Mouse (Mus musculus) ovary, postnatal 36 days (tissue): ENCODE measurements at regions not wholly inside any gene's neighbourhood (a gene's known extent, or its start where the extent isn't known, plus 50 kb on each side); places are given as distances from the start of the nearest gene placed in this dataset.

ENCODE experiments used
- DNase-seq: peaks from one replicate; pipeline ENCODE4 v3.0.0; 2022; ENCODE audit warnings: low spot score, mixed read lengths

DNA sequence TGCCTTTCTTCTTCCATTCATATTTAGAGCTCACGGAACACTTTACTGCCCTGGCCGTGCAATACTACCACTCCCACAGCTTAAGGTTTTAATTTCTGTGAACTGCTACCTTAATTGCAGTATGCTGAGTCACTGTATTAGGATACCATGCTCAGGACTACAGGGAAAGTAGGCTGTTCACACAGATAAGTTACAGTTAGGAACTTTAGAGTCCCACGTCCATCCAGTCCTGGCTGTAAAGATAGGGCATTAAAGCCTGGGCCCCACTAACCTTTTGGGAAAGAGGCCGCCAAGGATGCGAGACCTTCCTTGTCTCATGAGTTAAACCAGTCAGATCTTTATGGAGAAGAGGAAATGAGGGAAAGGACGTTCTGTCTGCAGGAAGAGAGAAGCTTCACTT, 574.6 kb downstream of the Stpg2 start:
- no peak for DNase-seq

DNA sequence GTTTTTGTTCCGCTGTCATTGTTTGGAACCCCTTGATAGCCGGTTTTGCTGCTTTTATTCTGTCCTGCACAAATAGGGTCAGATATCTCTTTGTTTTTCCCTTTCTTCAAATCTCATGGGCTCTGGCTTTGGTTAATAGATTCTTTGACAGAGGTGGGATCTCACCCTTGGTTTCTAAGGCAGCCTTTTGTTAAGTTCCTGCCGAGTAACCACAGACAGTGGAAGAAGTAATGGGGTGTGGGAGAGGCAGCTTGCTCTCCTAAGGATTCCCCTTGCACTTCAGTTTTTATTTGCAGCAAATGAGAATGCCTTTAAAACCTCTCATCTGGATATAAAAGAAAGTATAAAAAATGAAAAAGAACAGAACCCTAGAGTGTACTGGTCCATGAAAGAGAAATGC, 577.9 kb downstream of the Stpg2 start:
- no peak for DNase-seq

DNA sequence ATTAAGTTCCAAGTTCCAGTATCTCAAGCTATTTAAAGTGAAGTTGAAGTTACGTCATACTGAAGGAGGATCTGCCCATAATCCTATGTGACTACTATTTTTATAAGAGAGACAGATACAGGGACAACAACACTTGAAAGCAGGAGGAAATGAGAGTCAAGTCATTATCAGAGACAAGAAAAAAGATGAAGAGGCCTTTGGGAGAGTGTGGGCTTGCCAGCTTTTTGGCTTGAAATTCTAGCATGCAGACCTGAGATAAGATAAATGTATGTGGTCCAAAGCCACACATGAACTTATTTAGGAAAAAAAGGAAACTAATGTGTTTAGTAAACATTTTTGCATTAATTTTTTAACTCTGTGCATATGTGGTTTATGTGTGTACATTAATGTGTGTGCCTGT, 581.0 kb downstream of the Stpg2 start:
- no peak for DNase-seq

DNA sequence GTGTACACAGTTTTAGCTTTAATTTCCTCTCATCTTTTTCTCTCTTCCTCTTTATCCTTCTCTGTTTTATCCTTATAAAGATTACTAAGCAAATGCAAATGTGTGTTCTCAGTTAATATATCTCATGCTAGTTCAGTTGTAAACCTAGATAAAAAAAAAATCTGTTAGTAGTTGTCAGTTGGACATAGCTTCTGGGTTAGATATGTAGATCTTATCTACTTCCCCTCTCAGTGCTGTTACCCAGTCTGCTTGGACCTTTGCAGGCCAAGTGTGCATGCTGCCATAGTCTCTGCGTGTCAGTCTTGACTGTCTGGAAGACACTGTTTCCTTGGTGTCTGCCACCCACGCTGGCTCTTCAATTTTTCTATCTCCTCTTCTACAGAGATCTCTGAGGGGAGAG, 583.4 kb downstream of the Stpg2 start:
- no peak for DNase-seq

DNA sequence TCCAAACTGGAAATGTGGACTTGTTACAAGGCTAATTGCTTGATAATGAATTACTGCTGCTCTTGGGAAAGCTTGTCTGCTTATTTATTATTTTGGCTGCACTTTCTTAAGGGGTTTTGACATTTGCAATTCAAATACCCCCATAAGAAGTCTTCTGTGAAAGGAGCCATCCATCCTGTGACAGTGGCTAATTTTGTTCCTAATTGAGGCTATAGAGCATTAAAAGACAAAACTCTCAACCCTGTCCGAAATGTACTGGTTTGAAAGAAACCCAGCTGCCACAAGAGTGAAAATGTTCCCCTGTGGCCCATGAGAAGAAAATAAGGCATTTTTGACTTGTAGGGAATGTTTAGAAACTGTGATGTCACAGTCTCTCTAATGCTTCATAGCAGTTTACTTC, 591.2 kb downstream of the Stpg2 start:
- DNase-seq, result no peak

DNA sequence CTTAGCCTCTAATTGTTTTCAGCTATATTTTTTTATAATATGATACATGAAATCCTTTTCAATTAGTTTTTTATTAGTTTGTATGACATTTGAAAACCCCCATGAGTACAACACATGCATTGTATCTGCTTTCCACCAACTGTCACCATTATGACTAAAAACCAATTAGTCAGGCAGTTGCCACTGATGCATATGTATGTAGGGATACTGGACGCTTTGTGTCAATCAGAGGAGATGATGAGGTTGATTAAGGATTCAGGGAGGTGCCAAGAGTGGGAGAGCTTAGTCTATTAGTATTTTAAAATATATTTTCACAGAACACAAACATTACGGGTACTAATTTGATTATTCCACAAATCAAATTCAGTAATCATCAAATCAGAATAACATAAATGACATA, 593.6 kb downstream of the Stpg2 start:
- DNase-seq, result no peak

DNA sequence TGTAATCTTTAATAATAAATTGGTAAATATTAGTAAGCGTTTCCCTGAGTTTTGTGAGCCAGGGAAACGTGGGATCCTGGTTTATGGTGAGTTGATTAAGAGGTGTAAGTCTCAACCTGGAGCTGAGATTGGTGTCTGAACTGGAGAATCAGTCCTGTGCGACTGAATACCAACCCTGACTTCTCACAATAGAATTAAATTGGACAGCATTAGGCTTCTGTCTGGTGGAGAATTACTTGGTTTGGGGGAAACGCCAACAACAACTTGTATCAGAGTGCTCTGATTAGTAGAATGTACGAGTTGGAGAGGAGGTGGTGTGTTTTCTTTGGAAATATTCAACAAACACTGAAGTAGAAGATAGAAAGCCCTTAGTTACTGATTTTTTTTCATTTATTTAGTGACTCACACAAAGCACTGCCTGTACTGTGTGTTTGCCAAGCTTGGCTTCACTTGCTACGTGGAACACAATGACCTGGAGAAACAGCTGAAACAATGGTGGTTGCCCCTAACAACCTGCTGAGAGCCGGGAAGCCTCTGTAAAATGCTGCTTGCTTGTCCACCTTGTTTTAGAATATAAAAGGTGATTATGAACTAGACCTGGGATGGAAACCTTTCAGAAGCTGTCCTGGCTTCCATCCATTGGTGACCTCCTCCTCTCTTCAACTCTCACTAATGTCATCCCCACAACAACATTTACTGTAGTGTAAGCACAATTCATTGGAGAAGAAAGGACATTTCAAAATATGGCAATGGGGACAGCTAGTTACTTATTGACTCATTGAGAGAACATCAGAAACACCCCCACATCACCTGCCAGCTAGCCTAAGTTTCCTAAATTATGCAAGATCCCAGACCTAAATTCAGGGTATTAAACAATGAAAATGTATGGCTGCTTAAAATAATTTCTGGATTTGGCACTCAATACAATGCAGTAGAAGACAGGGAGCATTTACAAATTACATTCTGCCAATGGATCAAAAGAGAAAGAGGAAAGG, 597.5 kb downstream of the Stpg2 start:
- peak; percentile 12 for DNase-seq

DNA sequence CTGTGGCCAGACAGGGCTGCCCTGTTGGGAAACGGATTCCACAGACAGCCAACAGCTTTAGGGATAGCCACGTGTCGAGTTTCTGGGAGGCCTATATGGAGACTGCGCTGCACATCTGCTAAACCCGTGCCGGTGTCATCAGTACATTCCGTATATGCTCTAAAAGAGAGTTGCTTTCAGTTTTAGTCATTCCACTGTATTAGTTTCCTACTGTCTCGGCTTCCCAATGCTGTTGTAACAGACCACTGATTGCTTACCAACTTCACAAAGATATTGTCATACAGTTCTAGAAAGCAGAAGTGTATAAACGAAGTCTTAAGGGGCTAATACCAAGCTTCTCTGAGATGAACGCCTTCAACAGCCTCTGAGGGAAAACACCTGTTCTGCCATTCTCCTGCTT, 622.5 kb downstream of the Stpg2 start:
- no peak for DNase-seq

DNA sequence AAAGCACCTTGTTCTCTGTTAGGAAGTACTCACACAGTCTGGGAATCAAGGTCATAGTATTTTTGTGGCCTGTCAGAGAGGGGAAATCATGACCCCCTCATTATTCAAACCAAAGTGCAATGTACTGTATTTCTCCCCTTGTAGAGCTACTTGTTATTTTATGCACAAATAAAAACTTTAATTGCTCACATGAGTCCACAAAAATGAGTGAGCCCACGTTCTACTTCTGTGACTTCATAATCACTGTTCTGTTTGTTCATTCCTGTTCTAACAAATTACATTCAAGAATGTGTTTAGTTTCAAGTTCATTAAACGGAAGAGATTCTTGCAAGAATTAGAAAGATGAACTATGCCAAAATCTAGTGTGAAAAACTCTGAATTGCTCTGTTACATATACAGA, 623.1 kb downstream of the Stpg2 start:
- DNase-seq, result no peak

DNA sequence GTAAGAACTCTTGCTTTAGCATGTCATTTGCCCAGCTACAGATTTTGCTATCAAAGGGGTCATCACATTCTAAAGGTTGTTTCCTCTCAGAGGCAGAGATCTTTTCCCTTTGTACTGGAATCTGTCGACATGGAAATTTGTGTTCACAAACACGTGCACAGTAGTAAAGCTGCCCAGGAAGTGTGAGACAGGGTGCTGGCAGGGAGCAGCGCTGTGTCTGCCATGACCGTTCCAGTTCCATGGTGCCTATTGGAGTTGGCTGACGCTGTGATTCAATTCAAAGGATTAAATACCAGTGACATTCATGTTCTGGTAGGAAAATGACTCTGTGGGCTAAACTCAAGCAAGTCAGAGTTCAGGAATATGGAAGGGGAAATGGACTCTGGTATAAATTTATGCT, 627.1 kb downstream of the Stpg2 start:
- DNase-seq, result no peak

DNA sequence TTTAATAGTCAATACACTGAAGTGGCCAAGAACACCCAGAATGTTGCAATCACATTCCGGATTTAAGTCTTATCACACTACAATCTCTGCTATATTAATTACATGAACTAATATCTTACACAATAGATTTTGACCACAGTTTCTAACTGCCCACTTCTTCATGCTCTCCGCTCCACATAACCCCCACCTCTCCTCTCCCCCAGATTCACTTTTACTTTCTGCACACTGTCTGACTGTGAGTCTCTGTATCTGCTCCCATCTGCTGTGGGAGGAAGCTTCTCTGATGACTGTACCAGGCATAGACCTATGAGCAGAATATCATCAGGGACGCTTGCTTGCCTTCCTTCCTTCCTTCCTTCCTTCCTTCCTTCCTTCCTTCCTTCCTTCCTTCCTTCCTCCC, 636.5 kb downstream of the Stpg2 start:
- DNase-seq, result no peak

DNA sequence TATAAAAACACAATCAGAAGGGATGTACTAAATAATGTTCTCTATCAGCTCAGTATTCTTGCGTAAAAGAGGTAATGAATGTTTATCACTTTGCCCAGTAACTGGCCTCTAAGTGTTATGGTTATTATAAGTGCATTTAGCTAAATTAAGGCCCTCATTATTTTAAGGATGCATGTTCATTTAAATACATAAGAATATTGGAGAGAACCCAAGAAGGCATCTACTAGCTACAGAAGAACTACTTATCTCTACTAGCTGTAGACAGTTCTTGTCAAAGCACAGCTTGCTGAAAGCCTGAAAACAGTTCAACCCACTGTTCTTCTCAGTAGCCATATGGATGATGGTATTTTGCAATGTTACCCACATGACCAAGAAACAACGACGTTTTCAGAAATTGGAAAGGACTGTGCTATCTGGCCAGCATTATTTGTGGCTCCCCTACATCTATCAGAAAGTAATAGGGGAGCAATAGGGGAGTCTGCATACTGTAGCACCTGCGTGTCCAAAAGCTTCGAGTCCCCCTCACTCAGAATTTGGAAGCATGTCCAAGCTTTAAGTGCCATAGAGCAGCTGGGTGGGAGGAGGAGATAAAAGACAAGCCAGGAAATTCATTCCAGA, 637.6 kb downstream of the Stpg2 start:
- no peak for DNase-seq

DNA sequence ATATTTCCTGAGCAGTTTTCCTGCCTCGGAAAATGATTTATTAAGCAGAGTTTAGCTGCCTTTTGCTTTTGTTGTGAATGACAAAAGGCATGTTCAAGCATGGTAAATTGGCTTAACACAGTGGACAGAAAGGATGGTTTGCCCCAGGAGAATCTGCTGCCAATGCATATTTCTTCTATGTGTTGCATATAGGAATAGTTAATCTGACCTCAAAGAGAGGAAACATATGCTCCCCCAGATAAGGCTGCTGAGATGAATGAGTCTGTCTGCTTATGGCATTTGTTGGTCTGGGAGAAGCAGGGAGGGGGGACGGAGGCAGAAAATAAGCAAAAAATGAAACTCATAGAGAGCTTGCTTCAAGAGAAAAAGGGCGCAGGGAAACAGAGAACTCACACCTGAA, 638.9 kb downstream of the Stpg2 start:
- DNase-seq, result no peak

DNA sequence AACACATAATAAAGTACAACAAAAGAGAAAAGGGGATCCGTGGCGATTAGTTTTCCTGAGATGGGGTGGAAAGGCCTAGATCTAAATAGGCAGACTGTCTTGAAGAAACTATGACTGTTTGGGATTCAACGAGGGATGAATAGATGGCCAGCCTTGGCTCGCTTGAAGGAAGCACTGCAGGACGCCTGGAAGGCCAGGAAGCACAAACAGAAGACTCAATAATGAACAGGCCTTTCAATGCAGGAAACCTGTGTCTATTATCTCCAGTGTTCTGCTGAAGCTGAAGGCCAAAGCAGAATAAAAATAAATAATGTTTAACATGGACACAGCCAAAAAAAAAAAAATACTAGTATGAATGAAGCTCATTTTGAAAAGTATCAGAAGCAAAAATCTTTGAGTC, 642.3 kb downstream of the Stpg2 start:
- no peak for DNase-seq

DNA sequence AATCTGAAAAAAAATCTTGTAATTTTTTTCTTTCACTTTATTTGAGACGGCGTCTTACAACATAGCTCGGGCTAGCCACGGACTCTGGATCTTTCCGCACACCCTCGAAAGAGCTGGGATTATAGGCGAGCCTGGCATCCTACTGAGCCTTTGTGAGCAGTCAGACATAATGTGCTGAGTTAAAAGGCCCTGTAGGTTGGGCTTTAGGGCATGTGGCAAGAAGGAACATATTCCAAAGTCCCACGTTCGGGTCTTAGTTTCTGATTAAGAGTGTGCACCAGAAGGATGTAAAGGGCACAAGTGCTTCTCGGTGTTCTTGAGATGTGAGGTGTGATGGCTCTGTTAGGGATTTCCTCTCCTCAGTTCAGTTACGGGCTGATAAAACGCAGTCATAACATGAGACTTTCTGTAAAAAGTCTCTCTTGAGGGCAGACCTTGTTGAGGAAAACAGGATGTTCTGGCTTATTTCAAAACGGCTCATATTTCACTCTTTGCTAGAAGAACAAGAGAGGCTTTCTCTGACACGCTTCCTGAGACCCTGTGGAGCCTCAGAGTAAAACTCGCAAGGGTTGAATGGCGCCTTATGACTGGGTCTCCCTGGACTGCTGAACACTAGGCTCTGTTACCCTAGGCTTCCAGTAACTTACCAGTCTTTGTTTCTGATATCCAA, 654.6 kb downstream of the Stpg2 start:
- DNase-seq, result no peak

DNA sequence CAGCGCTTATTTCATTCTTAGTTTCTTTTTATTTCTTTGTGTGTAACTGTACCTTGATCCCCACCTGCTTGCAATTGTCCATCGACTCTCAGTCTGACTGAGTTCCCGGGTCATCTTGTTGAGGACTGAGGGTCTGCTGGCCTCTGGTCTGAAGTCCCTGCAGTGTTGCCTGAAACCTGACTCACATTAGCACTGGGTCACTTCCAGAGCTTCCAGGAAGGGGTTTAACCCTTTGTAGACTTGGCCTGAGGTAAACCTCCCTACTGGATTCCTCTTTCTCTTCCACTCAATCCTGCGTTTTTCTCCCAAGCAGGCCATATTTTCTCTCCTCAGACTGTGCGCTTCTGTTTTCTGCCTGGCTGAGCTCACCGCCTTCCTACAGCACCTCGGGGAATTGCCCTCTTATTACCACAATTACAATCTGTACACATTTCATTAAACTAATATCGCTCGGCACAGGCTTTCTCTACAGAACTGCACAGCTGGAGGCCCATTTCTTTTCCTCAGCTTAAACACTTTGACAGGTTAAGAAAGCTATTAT, 655.4 kb downstream of the Stpg2 start:
- no peak for DNase-seq

DNA sequence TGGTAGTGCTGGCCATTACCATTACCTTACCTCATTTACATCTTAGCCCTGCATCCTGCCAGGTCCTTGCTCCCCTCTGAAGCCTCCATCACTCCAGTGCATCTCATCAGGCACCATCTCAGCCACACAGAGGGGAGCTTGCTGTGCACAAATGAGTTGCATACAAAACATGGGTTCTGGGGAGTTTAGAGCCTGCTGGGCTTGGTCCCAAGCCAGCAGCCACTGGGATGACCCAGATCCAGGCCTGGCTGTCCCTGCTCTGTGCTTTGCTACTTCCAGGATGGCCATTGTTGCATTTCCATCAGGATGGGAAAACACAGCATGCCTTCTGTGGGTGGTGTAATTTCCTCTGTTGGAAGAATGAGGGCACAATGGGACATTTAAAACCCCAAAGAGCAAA, 660.8 kb downstream of the Stpg2 start:
- no peak for DNase-seq

DNA sequence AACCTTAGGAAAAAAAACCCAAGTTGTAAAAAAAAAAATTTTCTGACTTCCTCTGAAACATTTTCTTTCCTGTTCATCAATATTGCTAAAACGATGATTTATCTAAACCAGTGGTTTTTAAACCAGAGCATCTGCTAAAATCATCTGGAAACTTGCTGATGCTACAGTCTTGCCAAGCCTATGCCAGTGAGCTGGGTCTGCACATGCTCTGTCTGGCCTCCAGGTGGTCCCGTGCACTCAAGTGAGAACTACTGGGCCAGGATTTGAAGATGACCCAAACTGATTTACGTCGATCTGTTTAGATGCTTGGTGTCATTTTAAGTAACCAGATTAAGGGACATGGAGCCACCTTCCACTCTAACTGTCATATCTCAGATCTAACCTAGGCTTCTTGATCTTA, 661.5 kb downstream of the Stpg2 start:
- DNase-seq, result no peak

DNA sequence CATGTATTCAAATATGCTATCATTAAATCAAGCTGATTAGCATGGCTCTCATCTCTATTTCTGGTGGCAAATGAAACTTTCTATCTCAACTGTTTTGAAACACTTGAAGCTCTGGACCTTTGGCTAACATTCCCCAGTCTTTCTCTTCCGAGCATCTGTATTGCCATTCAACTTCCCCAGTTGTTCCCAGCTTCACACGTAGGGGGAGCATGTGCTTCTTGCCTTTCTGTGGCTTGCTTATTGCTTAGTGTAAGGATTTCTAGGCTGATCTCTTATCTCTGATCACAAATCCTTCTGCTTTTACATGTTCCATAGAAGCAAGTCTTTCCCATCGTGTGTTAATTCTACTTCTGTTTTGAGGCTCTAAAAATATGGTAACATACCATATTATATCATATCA, 662.0 kb downstream of the Stpg2 start:
- DNase-seq, result no peak

DNA sequence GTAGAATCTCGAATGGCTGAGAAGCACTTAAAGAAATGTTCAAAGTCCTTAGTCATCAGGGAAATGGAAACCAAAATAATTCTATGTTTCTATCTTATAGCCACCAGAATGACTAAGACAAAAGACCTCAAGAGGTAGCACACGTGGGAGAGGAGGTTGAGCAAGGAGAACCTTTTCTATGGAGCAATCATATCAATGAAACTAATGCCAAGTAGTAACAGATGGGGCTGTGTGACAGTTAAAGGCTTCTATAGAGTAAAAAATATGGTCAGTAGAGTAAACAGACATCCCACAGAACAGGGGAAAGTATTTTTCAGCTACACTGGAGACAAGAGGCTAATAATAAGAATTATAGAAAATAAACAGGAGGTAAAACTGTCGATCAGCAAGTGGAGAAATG, 664.3 kb downstream of the Stpg2 start:
- DNase-seq, result no peak

DNA sequence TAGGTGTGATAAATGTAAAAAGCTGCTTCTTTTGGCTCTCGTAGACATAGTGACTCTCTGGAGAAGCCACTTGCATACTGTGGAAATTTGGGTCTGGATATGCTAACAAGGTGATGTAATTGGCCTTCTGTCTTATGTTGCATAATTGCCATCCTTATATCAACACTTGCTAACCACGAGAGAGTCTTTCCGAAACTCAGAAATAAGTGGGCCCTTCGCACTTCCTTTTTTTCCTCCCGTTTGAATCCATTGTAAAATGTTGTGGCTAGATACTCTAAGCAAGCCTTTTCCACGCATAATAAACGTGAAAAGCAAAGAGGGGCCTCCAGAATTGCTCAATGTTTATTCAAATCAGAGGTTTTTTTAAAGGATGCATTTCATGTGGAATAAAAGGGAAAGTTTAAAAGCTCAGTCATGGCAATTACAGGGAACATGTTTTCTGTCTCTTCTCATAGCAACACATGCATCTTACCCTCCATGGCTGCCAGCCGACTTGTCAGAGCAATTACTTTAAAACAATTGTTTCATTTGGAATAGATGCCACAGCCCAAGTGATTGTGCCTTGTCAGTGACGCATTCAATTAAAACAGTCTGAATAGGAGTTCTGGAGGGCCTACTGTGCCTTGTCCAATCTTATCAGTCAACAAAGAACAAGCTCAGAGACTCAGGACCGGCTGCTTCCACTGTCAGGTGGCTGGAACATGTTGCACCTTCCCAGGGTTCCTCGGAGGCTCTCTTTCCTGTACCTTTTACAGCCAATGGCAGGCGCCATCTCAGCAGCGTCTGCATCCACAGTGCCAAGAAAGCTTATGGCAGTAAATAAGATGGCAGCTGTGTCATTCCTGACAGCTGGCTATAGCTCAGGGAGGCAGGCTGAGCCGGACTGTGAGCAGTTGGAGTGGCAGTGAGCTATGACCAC, 680.7 kb downstream of the Stpg2 start:
- DNase-seq, result no peak

DNA sequence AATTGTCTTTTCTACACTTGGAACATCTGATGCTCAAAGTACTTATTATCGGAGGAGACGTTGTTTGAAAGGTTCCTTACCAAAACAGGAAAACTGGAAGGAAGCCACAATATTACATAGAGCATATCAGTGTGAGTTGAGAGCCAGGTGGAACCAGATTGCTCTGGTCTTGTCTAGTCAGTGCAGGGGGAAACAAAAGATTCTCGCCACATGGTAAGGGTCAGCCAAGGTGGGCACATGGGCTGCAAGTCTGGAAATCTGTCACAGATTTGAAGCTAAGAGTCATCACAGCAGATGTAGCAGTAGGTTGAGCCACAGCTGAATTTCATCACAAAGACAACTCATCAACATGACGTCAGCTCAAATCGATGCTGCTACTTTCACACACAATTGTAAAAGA, 681.8 kb downstream of the Stpg2 start:
- DNase-seq, result no peak
